Mouse (Mus musculus) brain, adult 2 months (tissue): ENCODE results near the gene Rpl6.
"Not testable (repeated sequence)": the region's sequence is repeated elsewhere in the genome, so short reads cannot be mapped to it uniquely, and the experiment has no call there.

Experiments used
- DNase-seq: peaks from one replicate; pipeline ENCODE4 v3.0.0; 2011; ENCODE audit warnings: low read depth, low spot score

Rpl6 gene

GRCm38 (mm10) chr5:121224856-121225255 is 20.6 kb downstream of the Rpl6 start:
- peak; percentile 74 for DNase-seq

- no peak for DNase-seq
These were observed 21.6 kb downstream of the Rpl6 start for GRCm38 (mm10) chr5:121225854-121226253.

GRCm38 (mm10) chr5:121226406-121226805 is 22.1 kb downstream of the Rpl6 start:
- no peak for DNase-seq

DNA sequence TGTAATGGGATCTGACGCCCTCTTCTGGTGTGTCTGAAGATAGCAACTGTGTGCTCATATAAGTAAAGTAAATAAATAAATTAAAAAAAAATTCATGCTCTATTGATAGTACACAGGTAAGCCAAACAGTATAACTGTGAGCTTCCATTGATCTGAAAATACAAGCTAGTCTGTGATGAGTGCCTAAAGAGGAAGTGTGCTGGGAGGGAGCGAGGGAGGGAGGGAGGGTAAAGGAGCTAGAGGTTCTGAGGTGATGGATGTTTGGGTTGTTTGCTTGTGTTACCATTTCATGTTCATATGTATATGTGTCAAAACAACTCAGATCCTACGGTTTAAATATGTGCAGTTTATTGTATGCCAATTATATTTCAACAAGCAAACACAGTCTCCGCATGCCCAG is 22.6 kb downstream of the Rpl6 start:
- DNase-seq = no peak

DNA sequence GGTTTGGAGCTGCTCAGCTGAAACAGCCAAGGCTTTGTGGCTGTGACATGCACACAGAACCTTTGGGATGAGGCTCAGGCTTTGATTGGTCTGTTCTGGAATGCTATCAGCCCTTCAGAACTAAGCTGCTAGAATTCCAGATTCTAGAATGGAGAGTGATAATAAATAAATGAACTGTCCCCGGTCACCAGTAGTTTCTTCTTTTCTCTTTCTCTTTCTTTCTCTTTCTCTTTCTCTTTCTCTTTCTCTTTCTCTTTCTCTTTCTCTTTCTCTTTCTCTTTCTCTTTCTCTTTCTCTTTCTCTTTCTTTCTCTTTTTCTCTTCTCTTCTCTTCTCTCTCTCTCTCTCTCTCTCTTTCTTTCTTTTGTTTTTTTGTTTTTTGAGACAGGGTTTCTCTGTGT is 23.0 kb downstream of the Rpl6 start:
- DNase-seq = not testable (repeated sequence)

- no peak for DNase-seq
These were observed 24.9 kb downstream of the Rpl6 start for GRCm38 (mm10) chr5:121229182-121229581.

DNA sequence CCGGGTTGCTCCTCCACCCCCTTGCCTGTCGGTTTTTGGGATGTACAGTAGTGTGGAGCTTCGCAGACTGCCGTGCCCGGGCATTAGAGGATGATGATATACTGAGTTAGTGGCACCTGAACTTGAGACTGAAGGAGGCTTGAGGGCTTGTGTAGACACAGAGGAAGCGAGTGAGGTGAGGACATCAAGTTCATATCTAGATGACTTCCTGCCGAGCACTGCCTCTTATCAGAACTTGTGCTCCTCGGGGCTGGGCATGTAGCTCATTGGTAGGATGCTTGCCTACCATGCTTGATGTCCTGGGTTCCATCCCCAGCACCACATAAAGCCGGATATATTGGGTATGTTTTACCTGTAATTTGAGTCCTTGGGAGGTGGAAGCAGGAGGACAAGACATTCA is 26.5 kb downstream of the Rpl6 start:
- DNase-seq = no peak

- no peak for DNase-seq
These were observed 28.5 kb downstream of the Rpl6 start for GRCm38 (mm10) chr5:121232789-121233188.

DNA sequence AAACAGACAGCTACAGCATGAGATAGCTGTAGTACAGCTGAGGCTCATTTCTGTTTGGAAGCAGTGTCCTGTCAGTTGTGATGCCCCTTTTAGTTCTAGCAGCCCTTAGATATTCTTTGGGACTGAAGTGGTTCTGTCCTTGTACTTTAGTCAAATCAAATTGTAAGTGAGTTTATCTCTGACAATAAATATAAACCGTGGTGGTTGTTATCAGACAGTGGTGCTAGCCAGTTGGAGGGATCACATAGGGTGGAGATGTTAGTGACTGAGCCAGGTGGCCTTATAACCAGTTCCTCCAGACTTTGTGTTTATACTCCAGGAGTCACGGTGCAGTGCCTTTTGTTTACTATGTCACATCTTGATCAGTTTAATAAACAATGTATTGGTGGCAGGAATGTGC is 29.4 kb downstream of the Rpl6 start:
- no peak for DNase-seq

DNA sequence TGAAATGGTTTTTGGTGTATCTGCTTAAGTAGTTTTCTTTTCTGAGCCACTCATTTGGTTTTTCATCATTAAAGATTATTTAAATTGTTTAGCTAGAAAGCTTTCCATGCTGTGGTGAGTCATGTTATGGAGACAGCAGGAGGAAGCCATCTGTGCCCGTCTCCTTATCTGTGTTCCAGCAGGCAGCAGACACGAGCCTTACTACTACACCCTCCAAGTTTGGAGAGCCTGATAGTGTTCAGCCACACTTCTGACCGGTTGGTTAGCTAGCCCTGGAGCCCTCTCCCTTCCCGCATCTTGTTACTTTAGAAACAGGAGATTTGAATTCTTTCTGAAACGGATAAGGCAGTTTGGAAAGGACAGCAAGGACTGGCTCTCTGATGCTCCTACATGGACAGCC is 31.9 kb downstream of the Rpl6 start:
- DNase-seq = peak; percentile 94

DNA sequence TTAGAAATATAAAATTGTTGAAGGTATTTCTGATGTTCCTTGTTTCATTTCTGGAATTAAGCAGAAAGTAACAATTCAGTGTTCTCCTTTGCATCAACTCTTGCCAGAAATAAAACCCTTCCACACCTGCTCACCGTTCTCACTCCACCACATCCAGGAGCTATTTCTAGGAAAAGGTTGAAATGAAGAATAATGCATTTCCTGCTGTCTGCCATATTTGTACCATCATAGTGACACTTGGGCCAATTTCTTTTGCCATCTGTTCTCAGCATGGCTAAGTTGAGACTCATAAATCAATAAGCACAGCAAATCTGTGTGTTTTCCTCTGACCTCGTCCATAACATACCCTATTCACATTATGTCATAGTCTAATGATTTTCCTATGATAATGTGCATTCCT is 33.9 kb downstream of the Rpl6 start:
- DNase-seq = peak; percentile 77

DNA sequence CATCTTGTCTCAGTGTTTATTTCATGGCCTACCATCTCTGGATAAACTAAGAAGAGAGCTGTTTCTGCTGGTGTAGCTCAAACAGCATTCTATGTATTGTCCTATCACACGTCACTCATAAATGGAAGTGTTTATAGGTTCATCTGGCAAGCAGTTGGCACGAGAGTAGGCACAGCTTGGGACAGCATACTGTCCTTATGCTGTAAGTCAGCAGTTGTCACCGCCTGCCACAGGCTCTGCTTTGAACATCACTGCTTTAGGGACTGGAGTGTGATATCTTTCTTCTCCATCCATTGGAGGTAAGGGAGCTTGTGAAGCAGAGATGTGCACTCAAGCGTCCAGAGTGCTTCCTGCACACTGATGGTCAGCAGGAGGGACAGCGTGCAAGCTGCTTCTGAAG is 35.6 kb downstream of the Rpl6 start:
- peak; percentile 89 for DNase-seq

GRCm38 (mm10) chr5:121241182-121241581 is 36.9 kb downstream of the Rpl6 start:
- no peak for DNase-seq

DNA sequence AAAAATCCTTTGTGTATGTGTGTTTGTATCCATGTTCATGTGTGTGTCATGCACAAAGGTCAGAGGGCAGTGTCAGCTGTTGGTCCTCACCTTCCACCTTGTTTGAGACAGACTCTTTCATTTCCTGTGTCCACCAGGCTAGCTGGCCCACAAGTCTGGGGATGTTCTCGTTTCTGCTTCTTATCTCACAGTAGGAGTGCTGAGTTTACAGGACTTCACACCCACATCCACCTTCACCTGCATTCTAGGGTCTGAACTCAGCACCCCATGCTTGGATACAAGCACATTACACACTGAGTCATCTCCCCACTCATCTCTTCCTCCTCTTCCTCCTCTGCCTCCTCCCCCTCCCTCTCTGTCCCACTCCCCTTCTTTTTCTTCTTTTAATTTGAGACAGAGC is 38.0 kb downstream of the Rpl6 start:
- DNase-seq = no peak

GRCm38 (mm10) chr5:121242701-121243100 is 38.4 kb downstream of the Rpl6 start:
- DNase-seq = no peak

DNA sequence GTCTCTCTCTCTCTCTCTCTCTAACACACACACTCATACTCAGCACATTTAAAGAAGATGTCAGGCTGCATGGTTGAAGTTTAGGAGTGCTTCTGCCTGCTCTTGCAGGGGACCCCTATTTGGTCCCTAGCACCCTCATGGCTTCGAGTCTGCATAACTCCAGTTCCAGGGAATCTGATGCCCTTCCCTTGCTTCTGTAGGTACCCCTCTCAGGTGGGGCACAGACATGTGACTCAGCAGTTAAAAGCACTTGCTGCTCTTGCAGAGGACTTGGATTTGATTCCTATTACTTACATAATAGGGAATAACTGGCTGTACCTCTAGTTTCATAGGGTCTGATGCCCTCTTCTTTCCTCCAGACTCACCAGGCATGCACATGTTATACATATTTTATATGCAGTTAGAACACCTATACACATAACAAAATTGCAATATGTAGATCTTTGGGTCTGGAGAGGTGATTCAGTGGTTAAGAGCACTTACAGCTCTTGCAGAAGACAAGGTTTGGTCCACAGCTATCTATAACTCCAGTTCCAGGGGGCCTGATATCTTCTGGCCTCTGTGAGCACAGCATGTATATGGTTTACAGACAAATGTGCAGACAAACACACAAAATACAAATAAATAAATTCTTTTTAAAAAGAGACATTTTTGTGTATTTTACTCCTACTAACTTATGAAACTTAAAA is 39.5 kb downstream of the Rpl6 start:
- no peak for DNase-seq

- no peak for DNase-seq
These were observed 40.1 kb downstream of the Rpl6 start for GRCm38 (mm10) chr5:121244365-121244731.

DNA sequence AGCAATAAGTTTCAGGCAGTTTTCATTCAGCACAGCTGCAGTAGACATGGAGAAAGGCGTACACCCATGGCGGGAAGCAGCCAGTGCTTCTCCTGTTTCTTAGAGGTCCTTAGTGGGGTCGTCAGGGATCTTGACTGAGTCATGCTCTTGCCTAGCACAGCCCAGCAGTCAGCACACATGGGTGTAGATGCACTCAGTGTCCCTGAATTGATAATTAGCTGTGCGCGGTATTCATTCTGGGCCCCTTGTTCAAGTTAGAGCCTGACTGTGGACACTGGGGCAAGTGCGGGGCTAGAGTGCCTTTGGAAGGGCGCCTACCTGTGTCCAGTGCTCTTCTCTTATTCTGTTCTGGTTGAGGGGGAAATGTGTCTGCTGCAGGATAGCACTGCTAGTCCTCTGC is 40.9 kb downstream of the Rpl6 start:
- no peak for DNase-seq

DNA sequence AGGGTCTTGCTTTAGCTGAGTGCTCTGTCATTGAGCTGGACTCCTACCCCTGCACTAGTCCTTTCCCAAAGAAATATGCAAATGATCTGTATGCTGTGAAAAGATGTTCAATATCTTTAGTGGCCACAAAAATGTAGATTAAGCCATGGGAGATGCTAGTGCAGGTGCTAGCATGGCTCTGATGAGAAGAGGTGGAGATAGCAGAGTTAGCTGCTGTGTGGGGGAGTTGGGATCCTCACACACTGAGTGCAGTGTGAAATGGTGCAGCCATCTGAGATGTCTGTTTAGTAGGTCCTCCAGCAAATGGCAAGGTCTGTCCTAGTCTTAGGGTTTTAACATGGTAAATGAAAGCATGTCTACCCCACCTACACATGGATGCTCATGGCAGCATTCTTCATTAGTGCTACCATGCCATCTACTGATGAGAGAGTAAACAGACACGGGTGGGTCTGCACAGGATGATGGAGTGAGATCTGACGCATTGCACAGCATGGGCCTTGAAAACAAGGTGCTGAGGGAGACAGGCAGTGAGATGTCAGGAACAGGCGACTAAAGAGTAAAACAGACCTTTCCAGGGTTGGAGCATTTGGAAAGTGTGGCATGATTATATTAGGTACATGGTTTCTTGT is 44.6 kb downstream of the Rpl6 start:
- peak; percentile 60 for DNase-seq

GRCm38 (mm10) chr5:121249693-121250092 is 45.4 kb downstream of the Rpl6 start:
- DNase-seq = no peak

GRCm38 (mm10) chr5:121251813-121252212 is 47.5 kb downstream of the Rpl6 start:
- no peak for DNase-seq

GRCm38 (mm10) chr5:121253816-121254497 is 49.7 kb downstream of the Rpl6 start:
- DNase-seq = peak; percentile 92

GRCm38 (mm10) chr5:121254977-121255376 is 50.7 kb downstream of the Rpl6 start:
- no peak for DNase-seq
